Mouse (Mus musculus): ENCODE data around the gene Ssbp3.

- TF ChIP-seq CTCF (IDR thresholded peaks at IDR 0.05; ENCODE audit: insufficient read depth, low read depth, low read length): no peak
- no peak for TF ChIP-seq POLR2A (IDR thresholded peaks at IDR 0.05; ENCODE audit: insufficient read depth, low read depth, low read length)
These were observed 32.0 kb downstream of the Ssbp3 start for GRCm38 (mm10) chr4:106942491-106942890.
